Mouse (Mus musculus) MEL (cell line): Measurements from ENCODE around the gene Dusp16. TPM values are rescaled to one million over a fixed set of nuclear protein-coding genes. Genes with fewer than 3 reads are reported as not detected.

Source experiments
- DNase-seq: peaks from one replicate; pipeline ENCODE4 v3.0.0; 2011; ENCODE audit warnings: low read depth, low spot score
- H3K27ac ChIP-seq: 2 replicates; pipeline ENCODE4 v1.5.1; 2012; ENCODE audit warnings: low read depth, mild to moderate bottlenecking, control low read depth, low read length, moderate library complexity; ENCODE audit not compliant: control insufficient read depth
- H3K27me3 ChIP-seq, 2 experiments: fragments of 150-350 bp in 1 of 2; sonication (generic) in 1 of 2; 2 replicates each; pipeline ENCODE4 v1.6.1; 2012; ENCODE audit warnings: low read length in 2 of 2, mild to moderate bottlenecking in 2 of 2, improper control_type of control experiment in 1 of 2, moderate library complexity in 1 of 2; ENCODE audit not compliant: insufficient read depth in 2 of 2, control insufficient read depth in 1 of 2
- H3K36me3 ChIP-seq, 2 experiments: 2 replicates each; pipeline ENCODE4 v1.6.1; 2012 to 2014; ENCODE audit warnings: low read length in 2 of 2, improper control_type of control experiment in 1 of 2, inconsistent platforms in 1 of 2, mild to moderate bottlenecking in 1 of 2; ENCODE audit not compliant: insufficient read depth in 2 of 2, control insufficient read depth in 1 of 2
- H3K4me1 ChIP-seq, 2 experiments: fragments of 150-350 bp in 1 of 2; sonication (generic) in 1 of 2; 2 replicates each; pipeline ENCODE4 v1.6.1; 2012; ENCODE audit warnings: low read length in 2 of 2, improper control_type of control experiment in 1 of 2, mild to moderate bottlenecking in 1 of 2; ENCODE audit not compliant: insufficient read depth in 2 of 2, control insufficient read depth in 1 of 2
- H3K4me3 ChIP-seq, 2 experiments: fragments of 150-350 bp in 1 of 2; sonication (generic) in 1 of 2; 2 replicates each; pipeline ENCODE4 v1.5.1; 2012; ENCODE audit warnings: low read depth in 2 of 2, low read length in 2 of 2, mild to moderate bottlenecking in 2 of 2, moderate library complexity in 2 of 2, control low read depth in 1 of 2, improper control_type of control experiment in 1 of 2; ENCODE audit not compliant: control insufficient read depth in 1 of 2, insufficient read depth in 1 of 2
- H3K79me2 ChIP-seq: 2 replicates; pipeline ENCODE4 v1.6.1; 2012; ENCODE audit warnings: mild to moderate bottlenecking, low read length, moderate library complexity; ENCODE audit not compliant: control insufficient read depth, poor library complexity, insufficient read depth
- H3K9ac ChIP-seq: 2 replicates; pipeline ENCODE4 v1.6.1; 2012; ENCODE audit warnings: low read depth, mild to moderate bottlenecking, control low read depth, low read length, moderate library complexity; ENCODE audit not compliant: control insufficient read depth, poor library complexity, severe bottlenecking
- H3K9me3 ChIP-seq: fragments of 150-350 bp; sonication (generic); replicated peaks from 2 replicates; pipeline ENCODE4 v1.6.1; 2012; ENCODE audit warnings: mild to moderate bottlenecking, low read length, improper control_type of control experiment, moderate library complexity; ENCODE audit not compliant: insufficient read depth
- CHD2 ChIP-seq: IDR thresholded peaks from 2 replicates; pipeline ENCODE4 v1.6.1; 2011; ENCODE audit warnings: low read length, improper control_type of control experiment
- CTCF ChIP-seq, 3 experiments: IDR thresholded peaks in 2 of 3; conservative IDR thresholded peaks in 1 of 3; 2 replicates each; pipeline ENCODE4 v1.5.1; 2011 to 2012; ENCODE audit warnings: low read length in 3 of 3, low read depth in 2 of 3, mild to moderate bottlenecking in 2 of 3, improper control_type of control experiment in 1 of 3, inconsistent platforms in 1 of 3, mixed read lengths in 1 of 3, moderate library complexity in 1 of 3; ENCODE audit not compliant: control insufficient read depth in 1 of 3, insufficient read depth in 1 of 3, poor library complexity in 1 of 3, severe bottlenecking in 1 of 3
- E2F4 ChIP-seq: IDR thresholded peaks from 2 replicates; pipeline ENCODE4 v1.6.1; 2011; ENCODE audit warnings: low read depth, low read length, improper control_type of control experiment, borderline replicate concordance
- ELF1 ChIP-seq: IDR thresholded peaks from 2 replicates; pipeline ENCODE4 v1.6.1; 2014; ENCODE audit warnings: low read depth, mild to moderate bottlenecking, inconsistent platforms, low read length, improper control_type of control experiment, moderate library complexity
- EP300 ChIP-seq, 2 experiments: IDR thresholded peaks; 2 replicates each; pipeline ENCODE4 v1.6.1; 2011; ENCODE audit warnings: improper control_type of control experiment in 2 of 2, low read length in 2 of 2, low read depth in 1 of 2, mild to moderate bottlenecking in 1 of 2
- ETS1 ChIP-seq: IDR thresholded peaks from 2 replicates; pipeline ENCODE4 v1.6.1; 2012; ENCODE audit warnings: low read depth, mild to moderate bottlenecking, inconsistent platforms, low read length, improper control_type of control experiment, moderate library complexity
- GABPA ChIP-seq: IDR thresholded peaks from 2 replicates; pipeline ENCODE4 v1.6.1; 2012; ENCODE audit warnings: low read depth, mild to moderate bottlenecking, inconsistent platforms, low read length, improper control_type of control experiment, moderate library complexity
- GATA1 ChIP-seq: IDR thresholded peaks from 2 replicates; pipeline ENCODE4 v1.6.1; 2011; ENCODE audit warnings: low read depth, low read length, improper control_type of control experiment
- HCFC1 ChIP-seq: IDR thresholded peaks from 2 replicates; pipeline ENCODE4 v1.6.1; 2012; ENCODE audit warnings: low read depth, mild to moderate bottlenecking, inconsistent platforms, low read length, improper control_type of control experiment, moderate library complexity
- JUND ChIP-seq: IDR thresholded peaks from 2 replicates; pipeline ENCODE4 v1.6.1; 2011; ENCODE audit warnings: low read depth, mild to moderate bottlenecking, improper control_type of control experiment, low read length
- MAFK ChIP-seq: IDR thresholded peaks from 2 replicates; pipeline ENCODE4 v1.6.1; 2011; ENCODE audit warnings: low read depth, mild to moderate bottlenecking, low read length, improper control_type of control experiment, borderline replicate concordance
- MAX ChIP-seq: IDR thresholded peaks from 2 replicates; pipeline ENCODE4 v1.6.1; 2011; ENCODE audit warnings: low read length, improper control_type of control experiment
- MAZ ChIP-seq: IDR thresholded peaks from 2 replicates; pipeline ENCODE4 v1.6.1; 2012; ENCODE audit warnings: low read depth, mild to moderate bottlenecking, inconsistent platforms, low read length, improper control_type of control experiment
- NELFE ChIP-seq: IDR thresholded peaks from 2 replicates; pipeline ENCODE4 v1.6.1; 2011; ENCODE audit warnings: low read depth, low read length, improper control_type of control experiment
- NRF1 ChIP-seq: IDR thresholded peaks from 2 replicates; pipeline ENCODE4 v1.6.1; 2014; ENCODE audit warnings: low read depth, mild to moderate bottlenecking, inconsistent platforms, low read length, improper control_type of control experiment, moderate library complexity; ENCODE audit not compliant: poor library complexity, insufficient read depth, severe bottlenecking
- POLR2A ChIP-seq, 2 experiments: IDR thresholded peaks; 2 replicates each; pipeline ENCODE4 v1.6.1; 2011 to 2012; ENCODE audit warnings: low read length in 2 of 2, mild to moderate bottlenecking in 2 of 2, control low read depth in 1 of 2, improper control_type of control experiment in 1 of 2, low read depth in 1 of 2, moderate library complexity in 1 of 2; ENCODE audit not compliant: control insufficient read depth in 1 of 2, insufficient read depth in 1 of 2, poor library complexity in 1 of 2
- POLR2AphosphoS2 ChIP-seq: IDR thresholded peaks from 2 replicates; pipeline ENCODE4 v1.6.1; 2011; ENCODE audit warnings: low read length, improper control_type of control experiment
- RAD21 ChIP-seq: IDR thresholded peaks from 2 replicates; pipeline ENCODE4 v1.6.1; 2011; ENCODE audit warnings: mild to moderate bottlenecking, low read depth, low read length, improper control_type of control experiment
- SIN3A ChIP-seq: IDR thresholded peaks from 2 replicates; pipeline ENCODE4 v1.6.1; 2012; ENCODE audit warnings: low read length, improper control_type of control experiment, inconsistent platforms
- TBP ChIP-seq: IDR thresholded peaks from 2 replicates; pipeline ENCODE4 v1.8.0; 2011; ENCODE audit warnings: low read depth, low read length, improper control_type of control experiment
- TCF12 ChIP-seq: IDR thresholded peaks from 2 replicates; pipeline ENCODE4 v1.6.1; 2014; ENCODE audit warnings: low read depth, mild to moderate bottlenecking, inconsistent platforms, low read length, improper control_type of control experiment, moderate library complexity
- USF2 ChIP-seq, 2 experiments: IDR thresholded peaks; 2 replicates each; pipeline ENCODE4 v1.6.1; 2011 to 2012; ENCODE audit warnings: improper control_type of control experiment in 2 of 2, low read length in 2 of 2, borderline replicate concordance in 1 of 2, inconsistent platforms in 1 of 2, low read depth in 1 of 2, mild to moderate bottlenecking in 1 of 2; ENCODE audit not compliant: insufficient read depth in 1 of 2
- ZC3H11A ChIP-seq: IDR thresholded peaks from 2 replicates; pipeline ENCODE4 v1.6.1; 2012; ENCODE audit warnings: low read depth, mild to moderate bottlenecking, inconsistent platforms, low read length, improper control_type of control experiment
- ZKSCAN1 ChIP-seq: IDR thresholded peaks from 2 replicates; pipeline ENCODE4 v1.6.1; 2012; ENCODE audit warnings: low read depth, mild to moderate bottlenecking, inconsistent platforms, low read length, improper control_type of control experiment, moderate library complexity
- ZMIZ1 ChIP-seq: IDR thresholded peaks from 2 replicates; pipeline ENCODE4 v1.6.1; 2012; ENCODE audit warnings: low read depth, mild to moderate bottlenecking, inconsistent platforms, low read length, improper control_type of control experiment, moderate library complexity
- polyA plus RNA-seq, 2 experiments: library from polyadenylated mRNA; stranded (reverse) in 1 of 2; unstranded in 1 of 2; fragments of >175 nt in 1 of 2; fragments of >200 nt in 1 of 2; gene quantifications; 2 replicates each; pipeline versions ENCODE4 v1.2.1 to v1.2.4; 2012; ENCODE audit warnings: low replicate concordance in 2 of 2, low read depth in 1 of 2; ENCODE audit not compliant: insufficient read length in 2 of 2, insufficient read depth in 1 of 2, missing spikeins in 1 of 2
- total RNA-seq: library from RNA; depleted of rRNA; stranded (reverse); fragments of 300-350 nt; gene quantifications from 2 replicates; pipeline ENCODE4 v1.2.3, GENCODE M21; 2012

Gene Dusp16
- total and polyA plus RNA-seq, 3 experiments, result 1.9 to 6.9 TPM; not detected in 1

DNA sequence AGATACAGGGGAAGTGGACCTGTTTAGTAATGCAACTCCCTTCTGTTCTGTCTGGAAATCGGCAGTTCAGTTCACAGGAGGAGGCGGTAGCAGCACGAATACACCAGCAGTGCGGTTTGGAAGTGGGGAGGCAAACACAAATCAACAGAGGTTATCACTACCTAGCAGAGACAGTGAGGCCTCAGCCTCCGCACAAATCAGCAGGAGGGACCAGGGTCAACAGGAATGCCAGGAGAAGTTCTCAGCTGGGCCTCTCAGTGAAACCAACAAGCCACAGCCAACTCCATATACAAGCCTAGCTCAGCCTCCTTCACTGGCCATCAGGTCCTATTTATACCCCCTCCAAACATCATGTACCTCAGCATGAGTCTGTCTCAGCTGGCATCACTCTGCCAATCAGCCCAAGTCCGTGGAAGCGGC is 10.9 kb downstream of the Dusp16 start:
- Histone ChIP-seq H3K36me3 (no peaks in the 10 kb centered on the region), H3K9ac (no peak overlapping the region), H3K4me3 (no peak overlapping the region)

DNA sequence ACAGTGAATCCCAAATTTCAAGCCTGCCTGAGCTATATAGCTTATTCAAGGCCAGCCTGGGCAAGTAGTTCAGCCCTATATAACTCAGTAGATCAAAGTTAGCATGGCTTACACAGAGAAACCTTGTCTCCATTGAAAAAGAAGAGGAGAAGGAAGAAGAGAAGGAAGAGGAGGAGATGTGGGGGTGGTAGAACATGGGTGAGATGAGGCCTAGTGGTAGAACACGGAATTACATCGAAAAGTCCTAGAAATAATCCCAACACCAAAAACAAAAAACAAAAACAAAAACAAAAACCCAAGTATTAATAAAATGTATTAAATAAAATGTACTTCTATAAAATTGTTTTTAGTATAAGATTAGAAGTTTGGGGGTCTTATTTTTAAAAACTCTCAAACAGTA is 12.4 kb downstream of the Dusp16 start:
- DNase-seq, result peak; percentile 19
- Histone ChIP-seq H3K9ac (no peak overlapping the region), H3K36me3 (no peaks in the 10 kb centered on the region), H3K79me2 (no peaks in the 10 kb centered on the region), H3K27ac (no peak overlapping the region), H3K4me3 (no peak overlapping the region), H3K27me3 (no peaks in the 10 kb centered on the region), H3K4me1 (no peaks in the 10 kb centered on the region), H3K9me3 (no peaks in the 10 kb centered on the region)
- TF ChIP-seq CTCF (IDR thresholded peaks at IDR 0.05 in 2 of 3, conservative IDR thresholded peaks at IDR 0.05 in 1 of 3; ENCODE audit: control insufficient read depth in 1 of 3, insufficient read depth in 1 of 3, low read depth in 2 of 3, low read length in 3 of 3, poor library complexity in 1 of 3, severe bottlenecking in 1 of 3), result peak in 2 of 3 experiments; percentile 12 to 17; a peak in 2 of 6 replicates
- no peak for TF ChIP-seq ETS1

More for the DNA sequence above, 10.9 kb downstream of the Dusp16 start:
- Histone ChIP-seq H3K79me2 (no peaks in the 10 kb centered on the region), H3K27me3 (no peaks in the 10 kb centered on the region), H3K9me3 (no peaks in the 10 kb centered on the region), H3K4me1 (no peaks in the 10 kb centered on the region), H3K27ac (no peak overlapping the region)
- no peak for DNase-seq
- TF ChIP-seq POLR2AphosphoS2, result no peak
- no peak for TF ChIP-seq MAFK
- TF ChIP-seq SIN3A, result no peak
- TF ChIP-seq ELF1, result no peak
- TF ChIP-seq HCFC1, result no peak
- no peak for TF ChIP-seq NELFE
- TF ChIP-seq ZMIZ1, result no peak
- no peak for TF ChIP-seq POLR2A (IDR thresholded peaks at IDR 0.05; ENCODE audit: control insufficient read depth in 1 of 2, insufficient read depth in 1 of 2, low read depth in 1 of 2, low read length in 2 of 2, poor library complexity in 1 of 2)
- TF ChIP-seq ZKSCAN1, result no peak
- TF ChIP-seq GATA1, result no peak
- TF ChIP-seq GABPA, result no peak
- no peak for TF ChIP-seq USF2 (IDR thresholded peaks at IDR 0.05; ENCODE audit: borderline replicate concordance in 1 of 2, insufficient read depth in 1 of 2, low read depth in 1 of 2, low read length in 2 of 2)

DNA sequence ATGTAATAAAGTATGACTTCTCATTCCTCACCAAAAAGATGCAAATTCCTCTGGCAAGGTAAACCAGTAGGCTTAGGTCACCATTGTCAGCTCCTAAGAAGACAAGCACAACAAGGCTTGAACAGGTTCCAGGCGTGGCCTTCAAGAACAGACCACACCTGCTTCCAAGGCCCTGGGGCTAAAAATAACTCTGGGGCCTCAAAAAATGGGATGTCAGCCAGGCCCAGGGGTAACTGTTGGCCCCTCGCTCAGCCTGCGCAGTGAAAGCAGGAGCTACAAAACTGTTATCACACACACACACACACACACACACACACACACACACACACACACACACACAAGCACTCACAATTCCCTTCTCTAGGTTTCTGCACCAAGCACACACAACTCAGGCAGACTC is 18.5 kb downstream of the Dusp16 start:
- no peak overlapping the region for H3K9ac ChIP-seq
- peaks cover 0 to 7% of the 10 kb centered on the region in 2 experiments; a peak in 3 of 4 replicates for H3K4me1 ChIP-seq
- H3K79me2 ChIP-seq, result no peaks in the 10 kb centered on the region
- no peaks in the 10 kb centered on the region for H3K27me3 ChIP-seq
- H3K9me3 ChIP-seq, result no peaks in the 10 kb centered on the region
- DNase-seq, result peak; percentile 73
- H3K4me3 ChIP-seq, result no peak overlapping the region
- no peak overlapping the region for H3K27ac ChIP-seq
- peaks cover 0 to 9% of the 10 kb centered on the region in 2 experiments; a peak in 3 of 4 replicates for H3K36me3 ChIP-seq
- TF ChIP-seq NRF1 (peak; percentile 63), CHD2 (no peak), RAD21 (no peak), MAX (no peak), POLR2A (IDR thresholded peaks at IDR 0.05; ENCODE audit: control insufficient read depth in 1 of 2, insufficient read depth in 1 of 2, low read depth in 1 of 2, low read length in 2 of 2, poor library complexity in 1 of 2) (no peak), TCF12 (0 out of 2 replicates have a peak, but pooled peaks have one; percentile 25), MAZ (no peak), TBP (no peak), ELF1 (no peak), ZC3H11A (no peak), E2F4 (no peak), CTCF (IDR thresholded peaks at IDR 0.05 in 2 of 3, conservative IDR thresholded peaks at IDR 0.05 in 1 of 3; ENCODE audit: control insufficient read depth in 1 of 3, insufficient read depth in 1 of 3, low read depth in 2 of 3, low read length in 3 of 3, poor library complexity in 1 of 3, severe bottlenecking in 1 of 3) (no peak), JUND (no peak), POLR2AphosphoS2 (no peak), USF2 (IDR thresholded peaks at IDR 0.05; ENCODE audit: borderline replicate concordance in 1 of 2, insufficient read depth in 1 of 2, low read depth in 1 of 2, low read length in 2 of 2) (no peak), EP300 (IDR thresholded peaks at IDR 0.05; ENCODE audit: low read depth in 1 of 2, low read length in 2 of 2) (peak in 1 of 2 experiments; percentile 28; a peak in 2 of 4 replicates), ETS1 (peak; percentile 67)
